In the genomic region with DNA sequence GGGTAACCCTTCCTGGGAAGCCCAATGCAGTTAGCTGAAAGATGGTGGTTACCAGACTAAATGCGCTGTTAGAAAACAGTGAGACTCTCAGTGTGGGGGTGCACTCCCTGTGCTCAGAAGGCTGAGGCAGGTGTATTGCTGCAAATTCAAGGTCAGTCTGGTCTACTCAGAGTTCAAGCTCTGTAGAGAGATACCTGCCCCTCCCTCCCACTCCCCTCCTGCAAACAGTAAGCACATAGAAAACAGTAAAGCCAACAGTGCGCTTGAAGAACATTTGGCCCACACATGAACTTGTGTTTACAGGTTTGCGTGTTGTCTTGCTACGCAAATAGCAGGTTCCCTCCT, we compare ENCODE assay signal across 30 mouse cellular contexts.
A peak's percentile ranks its signal among the peaks of the same experiment; 100 is the strongest.
DNase-seq lines count a peak whose midpoint lies in the region; ATAC-seq and TF ChIP-seq lines count a peak whose summit lies in the region.
"Had no signal": no experiment of that assay in that cellular context is flagged by ENCODE, and none has a peak within 500 bp of the region (broad histone marks: within the 10 kb centered on the region; RNA-seq: fewer than 3 reads in every experiment).

No protein-coding gene starts in this region.

- no peak overlapping the region for H3K4me3 ChIP-seq in layer of hippocampus, adult 2 months
- H3K4me3 ChIP-seq in limb, embryonic 10.5 days, result no peak overlapping the region
- no peak overlapping the region for H3K4me3 ChIP-seq in stomach, postnatal 0 days (ENCODE audit: low read depth, low read length)
- no peak overlapping the region for H3K4me3 ChIP-seq in midbrain, embryonic 15.5 days
- H3K4me3 ChIP-seq: forebrain, embryonic 10.5 days; heart, embryonic 12.5 days; liver, embryonic 15.5 days; neural tube, embryonic 13.5 days; stomach, embryonic 15.5 days had no signal

- H3K9me3 ChIP-seq in limb, embryonic 10.5 days (replicated peaks), result no peaks in the 10 kb centered on the region
- no peaks in the 10 kb centered on the region for H3K9me3 ChIP-seq in stomach, postnatal 0 days (ENCODE audit: control insufficient read depth, low read length)
- no peaks in the 10 kb centered on the region for H3K9me3 ChIP-seq in midbrain, embryonic 15.5 days
- H3K9me3 ChIP-seq: forebrain, embryonic 10.5 days; heart, embryonic 12.5 days; liver, embryonic 15.5 days; neural tube, embryonic 13.5 days; stomach, embryonic 15.5 days had no signal

- H3K9ac ChIP-seq in stomach, postnatal 0 days (ENCODE audit: low read length), result no peak overlapping the region
- no peak overlapping the region for H3K9ac ChIP-seq in midbrain, embryonic 15.5 days
- H3K9ac ChIP-seq: heart, embryonic 12.5 days; hindbrain, embryonic 14.5 days; liver, embryonic 15.5 days; lung, embryonic 14.5 days; neural tube, embryonic 13.5 days; stomach, embryonic 15.5 days had no signal

- 0 out of 2 replicates have a peak, but pooled peaks have one; percentile 5 for ATAC-seq in stomach, postnatal 0 days (ENCODE audit: low FRiP score, low TSS enrichment)
- ATAC-seq in midbrain, embryonic 15.5 days (replicated peaks), result no peak
- ATAC-seq: inflammation-experienced regulatory T-cells, adult 6 months; Patski had no signal

- H3K27me3 ChIP-seq in limb, embryonic 10.5 days (ENCODE audit: low read depth, poor library complexity, severe bottlenecking), result no peaks in the 10 kb centered on the region
- H3K27me3 ChIP-seq in stomach, postnatal 0 days (ENCODE audit: control insufficient read depth, insufficient read depth, low read length), result no peaks in the 10 kb centered on the region
- H3K27me3 ChIP-seq in midbrain, embryonic 15.5 days (replicated peaks), result no peaks in the 10 kb centered on the region
- H3K27me3 ChIP-seq: CH12.LX; heart, embryonic 12.5 days; liver, embryonic 15.5 days; neural tube, embryonic 13.5 days; Patski; stomach, embryonic 15.5 days had no signal

- TF ChIP-seq EP300 in stomach, postnatal 0 days (optimal IDR thresholded peaks at IDR 0.05), result no peak

- no peak for TF ChIP-seq CTCF in layer of hippocampus, adult 2 months (conservative IDR thresholded peaks at IDR 0.05)
- TF ChIP-seq CTCF in stomach, postnatal 0 days (IDR thresholded peaks at IDR 0.05; ENCODE audit: low read depth), result no peak

- peaks cover 10% of the 10 kb centered on the region; the same call in 1 of the 2 replicates for H3K36me3 ChIP-seq in limb, embryonic 10.5 days
- H3K36me3 ChIP-seq in stomach, postnatal 0 days (ENCODE audit: control insufficient read depth, insufficient read depth, low read length), result no peaks in the 10 kb centered on the region; the same call in 1 of the 2 replicates
- no peaks in the 10 kb centered on the region for H3K36me3 ChIP-seq in midbrain, embryonic 15.5 days (replicated peaks)
- H3K36me3 ChIP-seq: forebrain, embryonic 10.5 days; heart, embryonic 12.5 days; liver, embryonic 15.5 days; neural tube, embryonic 13.5 days; stomach, embryonic 15.5 days had no signal

- H3K27ac ChIP-seq in layer of hippocampus, adult 2 months, result peak overlapping the region; percentile 18; the same call in 1 of the 2 replicates
- H3K27ac ChIP-seq in limb, embryonic 10.5 days, result peak overlapping the region; percentile 25; the same call in 1 of the 2 replicates
- peak overlapping the region; percentile 13; the same call in 1 of the 2 replicates for H3K27ac ChIP-seq in stomach, postnatal 0 days (replicated peaks)
- H3K27ac ChIP-seq in midbrain, embryonic 15.5 days, result no peak overlapping the region
- H3K27ac ChIP-seq: forebrain, embryonic 10.5 days; hindbrain, embryonic 14.5 days; liver, embryonic 15.5 days; neural tube, embryonic 13.5 days; stomach, embryonic 15.5 days had no signal

- no peak overlapping the region for H3K4me2 ChIP-seq in stomach, postnatal 0 days (replicated peaks; ENCODE audit: low read depth)
- no peak overlapping the region for H3K4me2 ChIP-seq in midbrain, embryonic 15.5 days
- H3K4me2 ChIP-seq: heart, embryonic 12.5 days; hindbrain, embryonic 14.5 days; liver, embryonic 15.5 days; lung, embryonic 14.5 days; midbrain, embryonic 11.5 days; neural tube, embryonic 13.5 days; stomach, embryonic 15.5 days had no signal

- no peak for DNase-seq in layer of hippocampus, adult 2 months (ENCODE audit: low spot score in 2 of 2)
- DNase-seq in layer of hippocampus, adult 18-20 months (ENCODE audit: low spot score in 2 of 2), result no peak
- DNase-seq in ZHBTc4 (ENCODE audit: low read depth, low spot score), result peak; percentile 43
- DNase-seq in limb, embryonic 10.5 days (ENCODE audit: low spot score), result no peak
- DNase-seq in stomach, postnatal 0 days (ENCODE audit: low spot score), result no peak
- no peak for DNase-seq in cerebellum, postnatal 36 days
- no peak for DNase-seq in cerebellum, adult 8-10 months
- DNase-seq: adrenal gland, postnatal 25 days; B cell, adult 2 months; cerebellum, adult 11-12 months; cerebellum, postnatal 14 days; heart, postnatal 4 days; kidney, adult 9 months; kidney, postnatal 14 days; layer of hippocampus, postnatal 36 days; left cerebral cortex, postnatal 4 days; lung, embryonic 14.5 days; right cerebral cortex, postnatal 14 days; thymus, postnatal 14 days had no signal

- 98% methylated on average over 4 of the region's 4 CpGs for WGBS in limb, embryonic 10.5 days
- 91% methylated on average over 4 of the region's 4 CpGs for WGBS in stomach, postnatal 0 days
- 97% methylated on average over 4 of the region's 4 CpGs for WGBS in midbrain, embryonic 15.5 days

- H3K4me1 ChIP-seq in limb, embryonic 10.5 days, result peaks cover 93% of the 10 kb centered on the region
- H3K4me1 ChIP-seq in stomach, postnatal 0 days (replicated peaks; ENCODE audit: control insufficient read depth, insufficient read depth), result peaks cover 3% of the 10 kb centered on the region; the same call in 1 of the 2 replicates
- no peaks in the 10 kb centered on the region for H3K4me1 ChIP-seq in midbrain, embryonic 15.5 days
- H3K4me1 ChIP-seq: liver, embryonic 15.5 days had no signal
